8 mouse cellular contexts compared by ENCODE assay signal in the genomic region with DNA sequence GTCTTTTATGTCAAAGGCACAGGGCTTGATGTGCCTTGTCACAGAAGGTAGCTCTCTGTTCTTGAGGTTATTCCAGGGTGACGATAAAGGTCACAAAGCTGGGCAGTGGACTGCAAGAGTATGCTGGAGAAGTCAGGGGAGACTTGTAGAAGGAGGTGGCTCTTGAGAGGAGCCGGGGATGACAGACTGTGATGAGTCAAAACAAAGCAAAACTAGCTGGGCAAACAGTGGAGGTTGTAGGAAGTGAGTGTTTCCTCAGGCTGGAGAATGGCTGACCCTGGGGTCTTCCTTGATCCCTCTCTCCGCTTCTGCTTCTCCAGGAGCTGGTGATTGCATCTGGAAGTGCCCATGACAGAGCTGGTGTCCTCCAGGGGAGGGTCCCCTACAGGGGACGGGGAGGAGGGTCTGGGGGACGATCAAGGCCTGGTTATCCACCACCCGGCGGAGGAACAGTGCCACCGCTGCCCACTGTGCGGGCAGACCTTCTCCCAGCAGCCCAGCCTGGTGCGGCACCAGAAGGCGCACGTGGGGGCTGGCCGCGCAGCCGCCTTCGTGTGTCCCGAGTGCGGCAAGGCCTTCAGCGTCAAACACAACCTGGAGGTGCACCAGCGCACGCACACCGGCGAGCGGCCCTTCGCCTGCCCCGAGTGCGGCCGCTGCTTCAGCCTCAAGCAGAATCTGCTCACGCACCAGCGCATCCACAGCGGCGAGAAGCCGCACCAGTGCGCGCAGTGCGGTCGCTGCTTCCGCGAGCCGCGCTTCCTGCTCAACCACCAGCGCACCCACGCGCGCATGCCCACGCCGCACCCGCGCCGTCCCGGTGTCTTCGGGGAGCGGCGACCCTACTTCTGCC.
DNase-seq lines count a peak whose midpoint lies in the region.

No protein-coding gene starts in this region.

- peak; percentile 54 for DNase-seq in layer of hippocampus, adult 11-12 months (ENCODE audit: low spot score)
- DNase-seq in layer of hippocampus, adult 9-10 months (ENCODE audit: low spot score): no peak
- DNase-seq in cerebellum, adult 18-20 months: peak; percentile 54 to 69
- peak; percentile 20 for DNase-seq in forelimb bud, embryonic 11.5 days (ENCODE audit: low read depth, low spot score)
- peak; percentile 48 to 68 for DNase-seq in kidney, postnatal 4 days
- DNase-seq in lung, postnatal 4 days: peak; percentile 25 to 39
- DNase-seq in right cerebral cortex, postnatal 36 days (ENCODE audit: low spot score in 2 of 2): peak; percentile 44 to 51
- DNase-seq in urinary bladder, postnatal 14 days (ENCODE audit: low spot score): no peak

Comparison
In these comparisons a context has a peak if more than half of its experiments do, and no peak if none do; other contexts are left out.
1. DNase-seq: peak in layer of hippocampus, adult 11-12 months (single experiment), cerebellum, adult 18-20 months (2 of 2), forelimb bud, embryonic 11.5 days (single experiment), kidney, postnatal 4 days (2 of 2), lung, postnatal 4 days (2 of 2) and right cerebral cortex, postnatal 36 days (2 of 2); none in layer of hippocampus, adult 9-10 months (single experiment) and urinary bladder, postnatal 14 days (single experiment).